Mouse (Mus musculus) intestine, postnatal 0 days (tissue): ENCODE results near the gene Daw1. TPM values are rescaled to one million over a fixed set of nuclear protein-coding genes. Genes with fewer than 3 reads are reported as not detected.

Experiments used
- ATAC-seq: fragments of 200-750 bp; cut with Nextera tagmentation; 2 replicates; pipeline ENCODE4 v1.8.0; 2017; ENCODE audit warnings: mild to moderate bottlenecking, moderate TSS enrichment, moderate library complexity
- H3K27ac ChIP-seq: fragments of 300-500 bp; sonication (generic); 2 replicates; pipeline ENCODE4 v1.5.1; 2014; ENCODE audit warnings: mild to moderate bottlenecking, low read depth, low read length, moderate library complexity
- H3K27me3 ChIP-seq: fragments of 300-500 bp; sonication (generic); replicated peaks from 2 replicates; pipeline ENCODE4 v1.6.1; 2014; ENCODE audit warnings: low read length, mixed read lengths; ENCODE audit not compliant: control insufficient read depth, insufficient read depth
- H3K36me3 ChIP-seq: fragments of 300-500 bp; sonication (generic); 2 replicates; pipeline ENCODE4 v1.6.1; 2014; ENCODE audit warnings: mild to moderate bottlenecking, moderate library complexity; ENCODE audit not compliant: control insufficient read depth, insufficient read depth
- H3K4me1 ChIP-seq: fragments of 300-500 bp; sonication (generic); replicated peaks from 2 replicates; pipeline ENCODE4 v1.6.1; 2014; ENCODE audit warnings: antibody characterized with exemption, low read length, mixed read lengths; ENCODE audit not compliant: control insufficient read depth, insufficient read depth
- H3K4me2 ChIP-seq: fragments of 300-500 bp; sonication (generic); replicated peaks from 2 replicates; pipeline ENCODE4 v1.6.1; 2014; ENCODE audit warnings: low read depth, mild to moderate bottlenecking, moderate library complexity
- H3K4me3 ChIP-seq: fragments of 300-500 bp; sonication (generic); 2 replicates; pipeline ENCODE4 v1.5.1; 2014; ENCODE audit warnings: low read depth, low read length
- H3K9ac ChIP-seq: fragments of 300-500 bp; sonication (generic); 2 replicates; pipeline ENCODE4 v1.6.1; 2014; ENCODE audit warnings: mild to moderate bottlenecking, low read depth, low read length
- H3K9me3 ChIP-seq: fragments of 300-500 bp; sonication (generic); 2 replicates; pipeline ENCODE4 v1.6.1; 2016; ENCODE audit warnings: mixed run types; ENCODE audit not compliant: control insufficient read depth
- CTCF ChIP-seq: sonication (generic); IDR thresholded peaks from 2 replicates; pipeline ENCODE4 v1.5.1; 2016; ENCODE audit warnings: low read depth, mild to moderate bottlenecking, control low read depth, antibody characterized with exemption, moderate library complexity
- WGBS: fragments of 180-500 bp; shearing (Covaris S2); extraction: QIAGEN DNeasy Blood & Tissue Kit; methylation state at CpG from one replicate; pipeline ENCODE4 v1.1.7; 2014; 5-methylcytosine and 5-hydroxymethylcytosine counted together
- polyA plus RNA-seq: library from polyadenylated mRNA; unstranded; fragments of >200 nt; fragmentation: Nextera tagmentation; extraction: Ambion mirVana; gene quantifications from 2 replicates; pipeline ENCODE4 v1.2.1, GENCODE M21; 2015

Gene Daw1
- polyA plus RNA-seq, 1 experiment from 2014 or later: not detected

GRCm38 (mm10) chr1:83223072-83223471, 63.5 kb downstream of the Daw1 start:
- Histone ChIP-seq H3K9ac (no peak overlapping the region), H3K9me3 (no peaks in the 10 kb centered on the region), H3K27ac (no peak overlapping the region), H3K4me3 (no peak overlapping the region), H3K36me3 (no peaks in the 10 kb centered on the region), H3K4me2 (no peak overlapping the region), H3K4me1 (no peaks in the 10 kb centered on the region), H3K27me3 (no peaks in the 10 kb centered on the region)
- no peak for ATAC-seq
- 63% methylated on average over 1 of the region's 1 CpGs for WGBS
- peak; percentile 55 for TF ChIP-seq CTCF

DNA sequence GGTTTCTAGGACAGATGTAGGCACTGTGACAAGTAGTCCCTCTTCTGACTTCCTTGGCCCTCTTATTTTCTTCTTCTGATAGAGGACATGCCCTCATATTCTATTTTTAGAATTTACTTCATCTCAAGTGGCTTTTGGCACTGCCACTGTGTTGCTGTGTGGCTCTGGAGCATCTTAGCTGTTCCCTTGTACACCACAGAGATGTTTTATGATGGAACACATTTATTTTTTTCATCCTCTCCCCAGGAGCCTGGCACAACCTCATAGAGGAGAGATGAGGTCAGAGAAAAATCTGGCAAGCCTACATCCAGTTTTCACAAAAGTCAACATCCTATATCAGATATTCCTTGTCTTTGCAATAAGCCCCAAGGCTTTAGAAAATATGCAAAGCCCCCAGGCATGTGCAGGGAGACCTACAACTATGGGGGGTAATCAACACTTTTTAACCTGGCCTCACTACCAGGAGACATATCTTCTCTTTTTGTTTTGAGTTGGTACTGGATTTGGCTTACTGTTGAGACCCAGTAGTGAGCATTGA, 64.9 kb downstream of the Daw1 start:
- no peaks in the 10 kb centered on the region for H3K36me3 ChIP-seq
- no peaks in the 10 kb centered on the region for H3K27me3 ChIP-seq
- no peak overlapping the region for H3K4me3 ChIP-seq
- TF ChIP-seq CTCF: no peak
- no peak overlapping the region for H3K27ac ChIP-seq
- no peak for ATAC-seq
- no peaks in the 10 kb centered on the region for H3K4me1 ChIP-seq
- no peak overlapping the region for H3K9ac ChIP-seq
- no peak overlapping the region for H3K4me2 ChIP-seq
- no peaks in the 10 kb centered on the region for H3K9me3 ChIP-seq

GRCm38 (mm10) chr1:83227946-83228345, 68.4 kb downstream of the Daw1 start:
- no peaks in the 10 kb centered on the region for H3K27me3 ChIP-seq
- H3K27ac ChIP-seq: no peak overlapping the region
- no peak overlapping the region for H3K4me2 ChIP-seq
- H3K9me3 ChIP-seq: no peaks in the 10 kb centered on the region
- no peak overlapping the region for H3K4me3 ChIP-seq
- TF ChIP-seq CTCF: no peak
- ATAC-seq: no peak
- no peak overlapping the region for H3K9ac ChIP-seq
- 71% methylated on average over 3 of the region's 3 CpGs for WGBS
- no peaks in the 10 kb centered on the region for H3K4me1 ChIP-seq
- no peaks in the 10 kb centered on the region for H3K36me3 ChIP-seq

GRCm38 (mm10) chr1:83248235-83248746, 88.7 kb downstream of the Daw1 start:
- 80% methylated on average over 1 of the region's 1 CpGs for WGBS
- H3K9ac ChIP-seq: no peak overlapping the region
- no peaks in the 10 kb centered on the region for H3K27me3 ChIP-seq
- H3K9me3 ChIP-seq: no peaks in the 10 kb centered on the region
- no peak overlapping the region for H3K27ac ChIP-seq
- no peaks in the 10 kb centered on the region for H3K4me1 ChIP-seq
- no peak for ATAC-seq
- no peak overlapping the region for H3K4me3 ChIP-seq
- H3K36me3 ChIP-seq: no peaks in the 10 kb centered on the region
- no peak for TF ChIP-seq CTCF
- H3K4me2 ChIP-seq: no peak overlapping the region

DNA sequence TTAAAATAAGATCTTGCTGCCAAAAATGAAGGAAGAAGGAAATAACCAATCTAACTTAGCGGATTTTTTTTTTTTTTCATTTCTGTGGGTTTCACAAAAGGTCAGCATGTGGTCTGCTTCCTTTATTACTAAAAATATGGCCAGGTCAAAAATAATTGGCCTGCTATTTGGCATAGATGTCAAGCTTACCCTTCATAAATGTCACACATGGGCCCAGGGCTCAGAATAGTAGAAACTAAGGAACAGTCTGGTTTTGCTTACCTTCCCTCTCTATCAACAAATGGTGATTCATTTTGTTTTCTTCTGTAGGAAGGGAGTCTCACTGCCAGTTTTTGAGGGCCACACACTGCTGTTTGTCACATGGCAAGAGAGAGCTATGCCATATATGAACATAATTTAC, 92.2 kb downstream of the Daw1 start:
- Histone ChIP-seq H3K27ac (no peak overlapping the region), H3K9me3 (no peaks in the 10 kb centered on the region), H3K27me3 (no peaks in the 10 kb centered on the region), H3K4me2 (no peak overlapping the region), H3K36me3 (no peaks in the 10 kb centered on the region), H3K9ac (no peak overlapping the region), H3K4me1 (no peaks in the 10 kb centered on the region), H3K4me3 (no peak overlapping the region)
- no peak for ATAC-seq
- no peak for TF ChIP-seq CTCF
- 79% methylated on average over 1 of the region's 1 CpGs for WGBS

Other genes with a start within 250 kb of the Daw1 start
- gene A030005L19Rik, start 246.4 kb upstream of the Daw1 start, polyA plus RNA-seq: 0.31 TPM in 1 of 2 replicates, not detected in the other
- gene A030014E15Rik, start 234.8 kb upstream of the Daw1 start, polyA plus RNA-seq: not detected in 2 replicates
- gene Gm6217, start 228.4 kb upstream of the Daw1 start, polyA plus RNA-seq: not detected in 2 replicates
- gene A030003K21Rik, start 216.4 kb upstream of the Daw1 start, polyA plus RNA-seq: not detected in 2 replicates
- gene Gm7544, start 203.7 kb upstream of the Daw1 start, polyA plus RNA-seq: not detected in 2 replicates
- not detected in 2 replicates for gene Gm47955, start 199.5 kb upstream of the Daw1 start, polyA plus RNA-seq
- gene Gm47959, start 159.2 kb upstream of the Daw1 start, polyA plus RNA-seq: not detected in 2 replicates
- gene Slc19a3, start 121.3 kb upstream of the Daw1 start, polyA plus RNA-seq: 5.8 and 6.8 TPM in 2 replicates
- gene Krtap28-10, start 117.3 kb upstream of the Daw1 start, polyA plus RNA-seq: not detected in 2 replicates
- gene Gm47969, start 114.8 kb upstream of the Daw1 start, polyA plus RNA-seq: not detected in 2 replicates
- not detected in 2 replicates for gene A030005K14Rik, start 100.4 kb upstream of the Daw1 start, polyA plus RNA-seq
- gene Krtap28-13, start 98.8 kb upstream of the Daw1 start, polyA plus RNA-seq: 0.12 TPM in 1 of 2 replicates, not detected in the other
- gene Ccl20, start 43.0 kb upstream of the Daw1 start, polyA plus RNA-seq: 13.2 and 28.1 TPM in 2 replicates
- 0.38 and 0.48 TPM in 2 replicates for gene Sphkap, start 248.4 kb downstream of the Daw1 start, polyA plus RNA-seq